Mouse (Mus musculus): ENCODE data around the gene Bcr. TPM values are rescaled to one million over a fixed set of nuclear protein-coding genes. Genes with fewer than 3 reads are reported as not detected.

Gene Bcr
- polyA plus RNA-seq, 1 experiment from 2014 or later: 7.5 TPM

GRCm38 (mm10) chr10:75116842-75117457, 56.6 kb downstream of the Bcr start:
- Histone ChIP-seq H3K27ac (peak overlapping the region; percentile 77), H3K9ac (no peak overlapping the region), H3K9me3 (no peaks in the 10 kb centered on the region), H3K36me3 (no peaks in the 10 kb centered on the region), H3K4me3 (no peak overlapping the region), H3K27me3 (no peaks in the 10 kb centered on the region), H3K4me1 (peaks cover 71% of the 10 kb centered on the region), H3K4me2 (0 out of 2 replicates have a peak overlapping the region, but pooled peaks have one; percentile 1)
- 39% methylated on average over 7 of the region's 7 CpGs for WGBS
- ATAC-seq (ENCODE audit: insufficient number of reproducible peaks, low FRiP score, low TSS enrichment, low read depth): peak; percentile 58

- no peak for ATAC-seq (ENCODE audit: insufficient number of reproducible peaks, low FRiP score, low TSS enrichment, low read depth)
- WGBS: 50% methylated on average over 6 of the region's 6 CpGs
Measured at GRCm38 (mm10) chr10:75118444-75118843, 58.1 kb downstream of the Bcr start.

GRCm38 (mm10) chr10:75119396-75119795, 59.0 kb downstream of the Bcr start:
- Histone ChIP-seq H3K4me2 (no peak overlapping the region), H3K9me3 (no peaks in the 10 kb centered on the region), H3K27me3 (no peaks in the 10 kb centered on the region), H3K4me3 (no peak overlapping the region), H3K27ac (peak overlapping the region; percentile 57; the same call in 1 of the 2 replicates), H3K4me1 (peaks cover 53% of the 10 kb centered on the region), H3K9ac (no peak overlapping the region), H3K36me3 (no peaks in the 10 kb centered on the region)
- 57% methylated on average over 3 of the region's 3 CpGs for WGBS
- ATAC-seq (ENCODE audit: insufficient number of reproducible peaks, low FRiP score, low TSS enrichment, low read depth): no peak

More at GRCm38 (mm10) chr10:75118444-75118843, 58.1 kb downstream of the Bcr start:
- Histone ChIP-seq H3K27ac (peak overlapping the region; percentile 57; the same call in 1 of the 2 replicates), H3K36me3 (no peaks in the 10 kb centered on the region), H3K9me3 (no peaks in the 10 kb centered on the region), H3K4me2 (no peak overlapping the region), H3K27me3 (no peaks in the 10 kb centered on the region), H3K9ac (no peak overlapping the region), H3K4me1 (peaks cover 58% of the 10 kb centered on the region), H3K4me3 (no peak overlapping the region)

- Histone ChIP-seq H3K27ac (no peak overlapping the region), H3K36me3 (peaks cover 6% of the 10 kb centered on the region), H3K27me3 (no peaks in the 10 kb centered on the region), H3K9ac (no peak overlapping the region), H3K9me3 (no peaks in the 10 kb centered on the region), H3K4me3 (no peak overlapping the region), H3K4me1 (peaks cover 56% of the 10 kb centered on the region), H3K4me2 (no peak overlapping the region)
- no peak for ATAC-seq (ENCODE audit: insufficient number of reproducible peaks, low FRiP score, low TSS enrichment, low read depth)
- 80% methylated on average over 5 of the region's 5 CpGs for WGBS
Measured at GRCm38 (mm10) chr10:75120176-75120575, 59.8 kb downstream of the Bcr start.

- Histone ChIP-seq H3K4me2 (no peak overlapping the region), H3K27me3 (no peaks in the 10 kb centered on the region), H3K27ac (no peak overlapping the region), H3K4me3 (no peak overlapping the region), H3K36me3 (peaks cover 14% of the 10 kb centered on the region), H3K9ac (no peak overlapping the region), H3K9me3 (no peaks in the 10 kb centered on the region), H3K4me1 (peaks cover 48% of the 10 kb centered on the region)
- no peak for ATAC-seq (ENCODE audit: insufficient number of reproducible peaks, low FRiP score, low TSS enrichment, low read depth)
- 69% methylated on average over 5 of the region's 5 CpGs for WGBS
Measured at GRCm38 (mm10) chr10:75121028-75121427, 60.6 kb downstream of the Bcr start.

GRCm38 (mm10) chr10:75125577-75125976, 65.2 kb downstream of the Bcr start:
- no peak overlapping the region for H3K9ac ChIP-seq
- no peak for ATAC-seq (ENCODE audit: insufficient number of reproducible peaks, low FRiP score, low TSS enrichment, low read depth)
- peaks cover 24% of the 10 kb centered on the region for H3K36me3 ChIP-seq
- H3K4me2 ChIP-seq: no peak overlapping the region
- WGBS: 67% methylated on average over 4 of the region's 4 CpGs
- H3K27me3 ChIP-seq: no peaks in the 10 kb centered on the region
- H3K4me1 ChIP-seq: peaks cover 27% of the 10 kb centered on the region
- no peak overlapping the region for H3K27ac ChIP-seq
- H3K9me3 ChIP-seq: no peaks in the 10 kb centered on the region
- H3K4me3 ChIP-seq: no peak overlapping the region

- no peak overlapping the region for H3K9ac ChIP-seq
- ATAC-seq (ENCODE audit: insufficient number of reproducible peaks, low FRiP score, low TSS enrichment, low read depth): 0 out of 2 replicates have a peak, but pooled peaks have one; percentile 58
- no peak overlapping the region for H3K4me2 ChIP-seq
- no peak overlapping the region for H3K4me3 ChIP-seq
- WGBS: 61% methylated on average over 7 of the region's 7 CpGs
- H3K4me1 ChIP-seq: peaks cover 21% of the 10 kb centered on the region
- H3K27me3 ChIP-seq: no peaks in the 10 kb centered on the region
- H3K27ac ChIP-seq: no peak overlapping the region
- peaks cover 53% of the 10 kb centered on the region for H3K36me3 ChIP-seq
- H3K9me3 ChIP-seq: no peaks in the 10 kb centered on the region
Measured at GRCm38 (mm10) chr10:75129283-75129710, 68.9 kb downstream of the Bcr start.

GRCm38 (mm10) chr10:75130372-75131046, 70.1 kb downstream of the Bcr start:
- Histone ChIP-seq H3K9me3 (no peaks in the 10 kb centered on the region), H3K4me1 (peaks cover 26% of the 10 kb centered on the region; the same call in 1 of the 2 replicates), H3K4me3 (no peak overlapping the region), H3K9ac (no peak overlapping the region), H3K27me3 (no peaks in the 10 kb centered on the region), H3K27ac (no peak overlapping the region), H3K4me2 (no peak overlapping the region), H3K36me3 (peaks cover 53% of the 10 kb centered on the region)
- 88% methylated on average over 4 of the region's 4 CpGs for WGBS
- no peak for ATAC-seq (ENCODE audit: insufficient number of reproducible peaks, low FRiP score, low TSS enrichment, low read depth)

GRCm38 (mm10) chr10:75131625-75132024, 71.2 kb downstream of the Bcr start:
- 72% methylated on average over 8 of the region's 8 CpGs for WGBS
- Histone ChIP-seq H3K4me1 (peaks cover 23% of the 10 kb centered on the region; the same call in 1 of the 2 replicates), H3K9ac (no peak overlapping the region), H3K4me2 (no peak overlapping the region), H3K4me3 (no peak overlapping the region), H3K27ac (no peak overlapping the region), H3K27me3 (no peaks in the 10 kb centered on the region), H3K36me3 (peaks cover 54% of the 10 kb centered on the region), H3K9me3 (no peaks in the 10 kb centered on the region)
- ATAC-seq (ENCODE audit: insufficient number of reproducible peaks, low FRiP score, low TSS enrichment, low read depth): no peak

GRCm38 (mm10) chr10:75134861-75135517, 74.6 kb downstream of the Bcr start:
- H3K27me3 ChIP-seq: no peaks in the 10 kb centered on the region
- peaks cover 81% of the 10 kb centered on the region for H3K36me3 ChIP-seq
- H3K4me2 ChIP-seq: no peak overlapping the region
- ATAC-seq (ENCODE audit: insufficient number of reproducible peaks, low FRiP score, low TSS enrichment, low read depth): no peak
- no peak overlapping the region for H3K9ac ChIP-seq
- H3K4me3 ChIP-seq: no peak overlapping the region
- 78% methylated on average over 15 of the region's 15 CpGs for whole genome bisulfite sequencing
- H3K27ac ChIP-seq: 0 out of 2 replicates have a peak overlapping the region, but pooled peaks have one; percentile 7
- H3K4me1 ChIP-seq: peaks cover 8% of the 10 kb centered on the region; the same call in 1 of the 2 replicates
- no peaks in the 10 kb centered on the region for H3K9me3 ChIP-seq

GRCm38 (mm10) chr10:75135518-75136162, 75.2 kb downstream of the Bcr start:
- 85% methylated on average over 21 of the region's 21 CpGs for WGBS
- H3K27me3 ChIP-seq: no peaks in the 10 kb centered on the region
- H3K4me3 ChIP-seq: no peak overlapping the region
- no peak overlapping the region for H3K4me2 ChIP-seq
- 0 out of 2 replicates have a peak overlapping the region, but pooled peaks have one; percentile 7 for H3K27ac ChIP-seq
- peaks cover 85% of the 10 kb centered on the region for H3K36me3 ChIP-seq
- H3K9ac ChIP-seq: no peak overlapping the region
- ATAC-seq (ENCODE audit: insufficient number of reproducible peaks, low FRiP score, low TSS enrichment, low read depth): no peak
- H3K4me1 ChIP-seq: peaks cover 8% of the 10 kb centered on the region; the same call in 1 of the 2 replicates
- no peaks in the 10 kb centered on the region for H3K9me3 ChIP-seq

Data from limb, embryonic 15.5 days (tissue).